Mouse (Mus musculus) bone marrow, adult 2 months (tissue): Measurements from ENCODE around the gene Mgat4e. TPM values are rescaled to one million over a fixed set of nuclear protein-coding genes. Genes with fewer than 3 reads are reported as not detected.

Experiments
- H3K27ac ChIP-seq: fragments of 200-500 bp; 2 replicates; pipeline ENCODE4 v1.5.1; 2012; ENCODE audit warnings: low read depth, mild to moderate bottlenecking, control low read depth, inconsistent platforms, low read length; ENCODE audit not compliant: control insufficient read depth, poor library complexity, insufficient read depth
- H3K4me1 ChIP-seq: fragments of 200-500 bp; 2 replicates; pipeline ENCODE4 v1.6.1; 2011; ENCODE audit warnings: low read length; ENCODE audit not compliant: control insufficient read depth, insufficient read depth
- H3K4me3 ChIP-seq: fragments of 200-500 bp; replicated peaks from 2 replicates; pipeline ENCODE3; 2011; ENCODE audit warnings: mild to moderate bottlenecking, low read depth, low read length, control low read depth; ENCODE audit not compliant: control insufficient read depth
- CTCF ChIP-seq: fragments of 200-500 bp; IDR thresholded peaks from 2 replicates; pipeline ENCODE4 v1.5.1; 2011; ENCODE audit warnings: low read length, control low read depth; ENCODE audit not compliant: control insufficient read depth, insufficient read depth
- POLR2A ChIP-seq: fragments of 200-500 bp; IDR thresholded peaks from 2 replicates; pipeline ENCODE4 v1.6.1; 2011; ENCODE audit warnings: low read depth, mild to moderate bottlenecking, control low read depth, low read length, borderline replicate concordance; ENCODE audit not compliant: control insufficient read depth
- WGBS: fragments of 180-500 bp; shearing (Covaris S2); methylation state at CpG from one replicate; pipeline ENCODE4 v1.1.7; 2018; 5-methylcytosine and 5-hydroxymethylcytosine counted together
- polyA plus RNA-seq: library from polyadenylated mRNA; stranded (reverse); fragments of >200 nt; gene quantifications from 2 replicates; pipeline ENCODE4 v1.2.4, GENCODE M21; 2011; ENCODE audit warnings: low replicate concordance; ENCODE audit not compliant: missing spikeins, insufficient read depth, insufficient read length

Gene Mgat4e
- polyA plus RNA-seq, 1 experiment, result not detected

GRCm38 (mm10) chr1:134559976-134560375 lies 10.5 kb upstream of the Mgat4e start, which contains the start of gene Kdm5b:
Kdm5b (plus strand) TSS chr1:134560171.
- Histone ChIP-seq H3K4me1 (no peaks in the 10 kb centered on the region), H3K4me3 (peak within 1 kb of the TSS; percentile 72), H3K27ac (peak within 1 kb of the TSS; percentile 67)
- TF ChIP-seq CTCF (no peak), POLR2A (peak; percentile 98)
- under 1% methylated on average over 34 of the region's 34 CpGs for WGBS

- TF ChIP-seq POLR2A (no peak), CTCF (no peak)
- no peak overlapping the region for H3K4me3 ChIP-seq
- H3K27ac ChIP-seq, result no peak overlapping the region
- 91% methylated on average over 3 of the region's 3 CpGs for WGBS
- no peaks in the 10 kb centered on the region for H3K4me1 ChIP-seq
Observed at GRCm38 (mm10) chr1:134559226-134559625, 9.7 kb upstream of the Mgat4e start.

GRCm38 (mm10) chr1:134558511-134558910 lies 9.0 kb upstream of the Mgat4e start:
- no peak overlapping the region for H3K4me3 ChIP-seq

GRCm38 (mm10) chr1:134556671-134557218 lies 7.3 kb upstream of the Mgat4e start:
- no peak overlapping the region; the same call in 1 of the 2 replicates for H3K27ac ChIP-seq
- TF ChIP-seq POLR2A (peak; percentile 73; the same call in 1 of the 2 replicates), CTCF (no peak)
- WGBS, result under 1% methylated on average over 35 of the region's 35 CpGs

More at GRCm38 (mm10) chr1:134558511-134558910, 9.0 kb upstream of the Mgat4e start:
- Histone ChIP-seq H3K4me1 (no peaks in the 10 kb centered on the region), H3K27ac (no peak overlapping the region)
- no peak for TF ChIP-seq CTCF
- 85% methylated on average over 5 of the region's 5 CpGs for WGBS

GRCm38 (mm10) chr1:134555871-134556670 lies 6.6 kb upstream of the Mgat4e start:
- peak overlapping the region; percentile 72 for H3K4me3 ChIP-seq
- no peaks in the 10 kb centered on the region for H3K4me1 ChIP-seq
- TF ChIP-seq CTCF (no peak), POLR2A (no peak)
- 2% methylated on average over 45 of the region's 46 CpGs for WGBS
- no peak overlapping the region; the same call in 1 of the 2 replicates for H3K27ac ChIP-seq

More at GRCm38 (mm10) chr1:134556671-134557218, 7.3 kb upstream of the Mgat4e start:
- H3K4me3 ChIP-seq, result peak overlapping the region; percentile 72
- H3K4me1 ChIP-seq, result no peaks in the 10 kb centered on the region

- no peak for TF ChIP-seq POLR2A
- no peak for TF ChIP-seq CTCF
- WGBS, result 54% methylated on average over 13 of the region's 13 CpGs
- no peak overlapping the region for H3K4me3 ChIP-seq
- H3K27ac ChIP-seq, result no peak overlapping the region
- H3K4me1 ChIP-seq, result no peaks in the 10 kb centered on the region
Observed at GRCm38 (mm10) chr1:134555240-134555870, 5.9 kb upstream of the Mgat4e start.

GRCm38 (mm10) chr1:134552396-134552795 lies 2.9 kb upstream of the Mgat4e start:
- no peak overlapping the region for H3K4me3 ChIP-seq
- TF ChIP-seq CTCF, result no peak
- no peak for TF ChIP-seq POLR2A
- WGBS, result 64% methylated on average over 3 of the region's 3 CpGs
- no peak overlapping the region for H3K27ac ChIP-seq
- H3K4me1 ChIP-seq, result no peaks in the 10 kb centered on the region

- 68% methylated on average over 3 of the region's 3 CpGs for WGBS
- no peak overlapping the region for H3K27ac ChIP-seq
- H3K4me1 ChIP-seq, result no peaks in the 10 kb centered on the region
Observed at GRCm38 (mm10) chr1:134551869-134552268, 2.4 kb upstream of the Mgat4e start.

More at GRCm38 (mm10) chr1:134551869-134552268, 2.4 kb upstream of the Mgat4e start:
- no peak overlapping the region for H3K4me3 ChIP-seq
- no peak for TF ChIP-seq CTCF
